Mouse (Mus musculus) inflammation-experienced regulatory T-cells (primary cell): ENCODE results near the gene Cnep1r1. TPM values are rescaled to one million over a fixed set of nuclear protein-coding genes. Genes with fewer than 3 reads are reported as not detected.

Experiments
- polyA plus RNA-seq, 2 experiments: library from polyadenylated mRNA; unstranded; fragments of 100-300 nt; shearing (Covaris generic); gene quantifications; one replicate each; pipeline ENCODE4 v1.2.1; 2017

Gene Cnep1r1
- 10 to 100 TPM; 33.8 to 35.7 TPM for polyA plus RNA-seq

DNA sequence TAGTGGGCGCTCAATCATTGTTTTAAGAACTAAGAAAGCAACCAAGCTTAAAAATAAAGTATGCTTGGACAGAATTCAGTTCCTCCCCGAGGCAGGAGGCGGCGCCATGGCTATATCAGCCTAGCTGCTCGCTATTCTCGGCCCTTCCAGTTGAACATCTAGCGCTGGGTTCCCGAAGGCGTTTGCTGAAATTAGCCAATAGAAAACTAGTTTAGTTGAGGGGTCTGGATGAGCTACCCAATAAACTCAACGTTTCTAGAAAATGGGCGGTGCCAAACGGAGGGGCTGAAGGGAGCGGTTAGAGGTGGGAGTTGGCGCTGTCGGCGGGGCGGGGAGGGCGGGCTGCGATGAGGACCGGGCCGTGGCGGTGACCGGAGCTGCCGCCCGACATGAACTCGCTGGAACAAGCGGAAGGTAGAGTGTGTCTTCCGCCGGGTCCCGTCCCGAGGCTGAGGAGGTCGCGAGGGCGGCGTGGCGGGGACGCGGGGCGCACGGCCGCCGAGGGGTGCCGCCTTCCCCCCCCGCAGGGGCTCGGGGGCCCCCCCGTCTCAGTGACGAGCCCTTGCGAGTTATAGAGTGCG is at the start of gene Cnep1r1:
TSS of gene Cnep1r1 (plus strand) at position 314 of the 581 bp plus-strand sequence.

DNA sequence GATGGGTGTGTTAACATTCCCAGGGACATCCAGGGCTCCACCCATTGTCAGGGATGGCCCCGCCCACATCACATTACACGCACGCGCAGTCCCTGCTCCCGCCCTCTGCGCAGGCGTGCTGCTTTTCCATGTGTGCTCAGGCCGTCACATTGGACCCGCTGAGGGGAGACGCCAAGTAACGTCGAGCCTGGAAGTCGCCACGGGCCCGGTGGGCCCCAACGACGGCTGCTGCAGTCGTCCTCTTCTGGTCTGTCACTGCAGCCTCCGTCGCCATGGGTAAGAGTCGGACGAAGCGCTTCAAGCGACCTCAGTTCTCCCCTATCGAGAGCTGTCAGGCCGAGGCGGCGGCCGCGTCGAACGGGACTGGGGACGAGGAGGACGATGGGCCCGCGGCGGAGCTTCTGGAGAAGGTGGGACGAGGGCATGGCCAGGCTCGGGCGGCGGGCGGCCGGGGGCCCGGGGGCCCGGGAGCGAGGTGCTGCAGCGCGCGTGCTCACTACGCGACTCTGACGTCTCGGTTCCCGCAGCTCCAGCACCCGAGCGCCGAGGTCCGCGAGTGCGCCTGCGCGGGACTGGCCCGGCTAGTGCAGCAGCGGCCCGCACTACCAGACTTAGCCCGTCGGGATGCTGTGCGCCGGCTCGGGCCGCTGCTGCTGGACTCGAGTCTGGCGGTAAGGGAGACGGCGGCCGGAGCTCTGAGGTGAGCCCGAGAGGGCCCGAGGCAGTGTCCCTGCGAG is 19.3 kb downstream of the Cnep1r1 start, which contains the start of gene Heatr3:
TSS of gene Heatr3 (plus strand) at position 108 of the 737 bp plus-strand sequence.

Other genes starting within 250 kb of the Cnep1r1 start
- gene Zfp423, start 159.2 kb upstream of the Cnep1r1 start, polyA plus RNA-seq: under 1 TPM; 0.22 to 0.31 TPM
- gene Heatr3, start 19.1 kb downstream of the Cnep1r1 start, polyA plus RNA-seq: 10 to 100 TPM; 35.7 to 40.8 TPM
- gene Tent4b, start 80.4 kb downstream of the Cnep1r1 start, polyA plus RNA-seq: 10 to 100 TPM; 37.1 to 57.3 TPM
- 100 to 1,000 TPM; 147 to 170 TPM for gene Adcy7, start 153.6 kb downstream of the Cnep1r1 start, polyA plus RNA-seq
- 10 to 100 TPM; 72.8 to 88.4 TPM for gene Brd7, start 243.4 kb downstream of the Cnep1r1 start, polyA plus RNA-seq